Comparison of ENCODE assay signal across 8 mouse cellular contexts in the genomic region with DNA sequence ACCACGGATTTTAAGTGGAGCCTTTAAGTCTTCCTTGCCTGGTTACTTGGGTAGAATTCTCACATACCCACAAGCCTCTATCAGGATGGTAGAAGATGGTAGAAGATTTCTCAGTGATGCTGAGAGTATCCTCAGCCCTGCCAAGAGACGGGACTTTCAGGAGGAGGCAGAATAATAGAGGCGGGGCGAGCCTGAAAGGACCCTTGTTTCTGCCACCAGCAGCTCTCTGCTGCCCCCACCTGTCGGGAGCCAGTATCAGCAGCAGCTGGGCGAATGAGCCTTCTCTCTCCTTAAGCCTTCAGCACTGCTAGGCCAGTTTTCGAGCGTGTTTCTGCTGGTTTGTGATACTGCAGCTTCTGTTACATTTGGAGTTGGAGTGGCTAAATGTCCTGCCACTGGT. TPM values are rescaled to one million over a fixed set of nuclear protein-coding genes. Genes with fewer than 3 reads are reported as not detected.
DNase-seq lines count a peak whose midpoint lies in the region; ATAC-seq and TF ChIP-seq lines count a peak whose summit lies in the region.

No protein-coding gene starts in this region.

- 5% methylated on average over 8 of the region's 8 CpGs for WGBS in forebrain, embryonic 14.5 days
- WGBS in liver, adult 2 months: 8% methylated on average over 8 of the region's 8 CpGs
- WGBS in neural tube, embryonic 13.5 days: 8% methylated on average over 8 of the region's 8 CpGs

- no peak overlapping the region for H3K4me3 ChIP-seq in forebrain, embryonic 14.5 days (ENCODE audit: low read depth, low read length)
- no peak overlapping the region for H3K4me3 ChIP-seq in liver, adult 2 months (ENCODE audit: insufficient read depth, low read depth, low read length)
- H3K4me3 ChIP-seq in neural tube, embryonic 13.5 days: no peak overlapping the region

- TF ChIP-seq POLR2A in liver, adult 2 months (IDR thresholded peaks at IDR 0.05; ENCODE audit: extremely low read depth, insufficient read depth, low read length): no peak

- H3K9me3 ChIP-seq in forebrain, embryonic 14.5 days (replicated peaks; ENCODE audit: control insufficient read depth, low read length): no peaks in the 10 kb centered on the region
- H3K9me3 ChIP-seq in neural tube, embryonic 13.5 days: no peaks in the 10 kb centered on the region

- TF ChIP-seq CTCF in liver, adult 2 months (IDR thresholded peaks at IDR 0.05; ENCODE audit: low read depth, low read length): peak; percentile 94

- H3K9ac ChIP-seq in forebrain, embryonic 14.5 days (ENCODE audit: low read length): no peak overlapping the region
- no peak overlapping the region for H3K9ac ChIP-seq in liver, adult 2 months (ENCODE audit: low read depth, low read length)
- no peak overlapping the region for H3K9ac ChIP-seq in neural tube, embryonic 13.5 days

- peak; percentile 65 for ATAC-seq in forebrain, embryonic 14.5 days
- ATAC-seq in neural tube, embryonic 13.5 days (ENCODE audit: low read depth): peak; percentile 33; the same call in 1 of the 2 replicates

- H3K27ac ChIP-seq in forebrain, embryonic 14.5 days (ENCODE audit: low read depth, low read length): no peak overlapping the region
- no peak overlapping the region for H3K27ac ChIP-seq in liver, adult 2 months (replicated peaks; ENCODE audit: insufficient read depth, low read depth, low read length)
- no peak overlapping the region for H3K27ac ChIP-seq in neural tube, embryonic 13.5 days (replicated peaks)

- peak; percentile 65 for DNase-seq in ovary, postnatal 14 days (ENCODE audit: low spot score)
- DNase-seq in ovary, adult 18-20 months (ENCODE audit: low spot score): no peak
- peak; percentile 79 to 87 for DNase-seq in adrenal gland, postnatal 36 days
- DNase-seq in forebrain, embryonic 14.5 days (ENCODE audit: low spot score): peak; percentile 78
- DNase-seq in kidney, adult 18-20 months: peak; percentile 72
- no peak for DNase-seq in liver, adult 2 months (ENCODE audit: extremely low read depth, low read depth, low spot score)
- DNase-seq in urinary bladder, postnatal 14 days (ENCODE audit: low spot score): peak; percentile 64

- no peaks in the 10 kb centered on the region for H3K36me3 ChIP-seq in forebrain, embryonic 14.5 days (ENCODE audit: control insufficient read depth, insufficient read depth, low read length)
- no peaks in the 10 kb centered on the region for H3K36me3 ChIP-seq in liver, adult 2 months (ENCODE audit: control insufficient read depth, insufficient read depth, low read length)
- H3K36me3 ChIP-seq in neural tube, embryonic 13.5 days: no peaks in the 10 kb centered on the region

- no peaks in the 10 kb centered on the region for H3K27me3 ChIP-seq in forebrain, embryonic 14.5 days (replicated peaks; ENCODE audit: control insufficient read depth, insufficient read depth, low read length)
- no peaks in the 10 kb centered on the region for H3K27me3 ChIP-seq in liver, adult 2 months (ENCODE audit: control insufficient read depth, insufficient read depth, low read length)
- peaks cover 7% of the 10 kb centered on the region; the same call in 1 of the 2 replicates for H3K27me3 ChIP-seq in neural tube, embryonic 13.5 days

- H3K79me2 ChIP-seq in liver, adult 2 months (ENCODE audit: control insufficient read depth, insufficient read depth, low read length): no peaks in the 10 kb centered on the region

- no peaks in the 10 kb centered on the region for H3K4me1 ChIP-seq in forebrain, embryonic 14.5 days (ENCODE audit: control insufficient read depth, insufficient read depth, low read length)
- H3K4me1 ChIP-seq in liver, adult 2 months (ENCODE audit: control insufficient read depth, insufficient read depth, low read length): peaks cover 3% of the 10 kb centered on the region; the same call in 1 of the 2 replicates
- no peaks in the 10 kb centered on the region for H3K4me1 ChIP-seq in neural tube, embryonic 13.5 days (replicated peaks)

- no peak overlapping the region for H3K4me2 ChIP-seq in forebrain, embryonic 14.5 days (ENCODE audit: low read length)
- H3K4me2 ChIP-seq in neural tube, embryonic 13.5 days: no peak overlapping the region

RNA-seq across cellular contexts. Expression of gene Plin1, which starts 3.5 kb away (rescaled TPM):
- 100 to 1,000 TPM; 500 to 527 TPM for total RNA-seq in adrenal gland, postnatal 36 days (2021)
- not detected in 2 replicates for polyA plus RNA-seq in forebrain, embryonic 14.5 days (2014; fragmentation: Nextera tagmentation; extraction: Ambion mirVana)
- 0.60 and 0.74 TPM in 2 replicates for total RNA-seq in liver, adult 2 months (2014; rRNA removed)
- polyA plus RNA-seq in liver, adult 2 months (2012; rRNA removed): not detected in 2 replicates
- not detected in 2 replicates for polyA plus RNA-seq in neural tube, embryonic 13.5 days (2015; fragmentation: Nextera tagmentation; extraction: Ambion mirVana)

RNA-seq across cellular contexts. Expression of gene Kif7, which starts 13.6 kb away (rescaled TPM):
- total RNA-seq in adrenal gland, postnatal 36 days (2021): 1 to 10 TPM; 4.1 TPM
- polyA plus RNA-seq in forebrain, embryonic 14.5 days (2014; fragmentation: Nextera tagmentation; extraction: Ambion mirVana): 1.9 and 2.5 TPM in 2 replicates
- total RNA-seq in liver, adult 2 months (2014; rRNA removed): 0.20 and 0.37 TPM in 2 replicates
- 0.21 TPM in 2 replicates for polyA plus RNA-seq in liver, adult 2 months (2012; rRNA removed)
- polyA plus RNA-seq in neural tube, embryonic 13.5 days (2015; fragmentation: Nextera tagmentation; extraction: Ambion mirVana): 1.7 and 2.1 TPM in 2 replicates

RNA-seq across cellular contexts. Expression of gene Pex11a, which starts 13.8 kb away (rescaled TPM):
- total RNA-seq in adrenal gland, postnatal 36 days (2021): 10 to 100 TPM; 49.2 to 49.3 TPM
- 15.1 and 16.7 TPM in 2 replicates for polyA plus RNA-seq in forebrain, embryonic 14.5 days (2014; fragmentation: Nextera tagmentation; extraction: Ambion mirVana)
- total RNA-seq in liver, adult 2 months (2014; rRNA removed): 17.2 and 18.1 TPM in 2 replicates
- 40.3 and 43.8 TPM in 2 replicates for polyA plus RNA-seq in liver, adult 2 months (2012; rRNA removed)
- 11.3 and 12.0 TPM in 2 replicates for polyA plus RNA-seq in neural tube, embryonic 13.5 days (2015; fragmentation: Nextera tagmentation; extraction: Ambion mirVana)

RNA-seq across cellular contexts. Expression of gene Wdr93, which starts 13.8 kb away (rescaled TPM):
- total RNA-seq in adrenal gland, postnatal 36 days (2021): 1 to 10 TPM; 1.6 to 2.0 TPM
- 0.46 and 0.52 TPM in 2 replicates for polyA plus RNA-seq in forebrain, embryonic 14.5 days (2014; fragmentation: Nextera tagmentation; extraction: Ambion mirVana)
- total RNA-seq in liver, adult 2 months (2014; rRNA removed): 0.74 and 0.81 TPM in 2 replicates
- 0.10 and 0.21 TPM in 2 replicates for polyA plus RNA-seq in liver, adult 2 months (2012; rRNA removed)
- polyA plus RNA-seq in neural tube, embryonic 13.5 days (2015; fragmentation: Nextera tagmentation; extraction: Ambion mirVana): 0.17 TPM in 1 of 2 replicates, not detected in the other

Comparison
In these comparisons a context has a peak if more than half of its experiments do, and no peak if none do; other contexts are left out.
1. DNase-seq: peak in ovary, postnatal 14 days (single experiment), adrenal gland, postnatal 36 days (2 of 2), forebrain, embryonic 14.5 days (single experiment), kidney, adult 18-20 months (single experiment) and urinary bladder, postnatal 14 days (single experiment); none in ovary, adult 18-20 months (single experiment) and liver, adult 2 months (single experiment).